Mouse (Mus musculus): Measurements from ENCODE around the gene Aspdh. TPM values are rescaled to one million over a fixed set of nuclear protein-coding genes. Genes with fewer than 3 reads are reported as not detected.

The Aspdh gene
- polyA plus RNA-seq, 1 experiment from 2014 or later: 5.3 TPM

DNA sequence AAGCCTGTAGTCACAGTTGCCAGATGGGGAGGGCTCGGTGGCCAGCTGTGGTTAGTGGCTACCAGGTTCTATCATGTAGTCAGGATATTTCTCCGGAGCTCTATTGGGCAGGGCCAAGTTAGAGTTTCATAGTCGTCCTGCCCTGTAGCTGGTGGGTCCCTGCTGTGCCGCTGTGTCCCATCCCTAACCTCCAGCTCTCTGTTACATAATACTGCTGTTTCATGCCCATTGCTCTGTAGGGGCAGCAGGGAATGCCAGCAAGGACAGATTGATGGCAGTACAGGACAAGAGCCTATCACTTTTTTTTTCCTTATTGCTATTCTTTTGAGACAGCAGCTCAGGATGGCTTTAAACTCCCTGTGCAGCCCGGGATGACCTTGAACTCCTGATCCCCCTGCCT, 29.4 kb upstream of the Aspdh start:
- WGBS: 74% methylated on average over 5 of the region's 5 CpGs
- no peak for DNase-seq (ENCODE audit: low spot score)
- Histone ChIP-seq H3K4me1 (ENCODE audit: control insufficient read depth, insufficient read depth, low read length) (peaks cover 12% of the 10 kb centered on the region; the same call in 1 of the 2 replicates), H3K27ac (ENCODE audit: low read depth, low read length) (no peak overlapping the region), H3K4me2 (ENCODE audit: low read length) (no peak overlapping the region), H3K4me3 (ENCODE audit: low read depth, low read length) (no peak overlapping the region), H3K27me3 (replicated peaks; ENCODE audit: control insufficient read depth, insufficient read depth, low read length) (no peaks in the 10 kb centered on the region), H3K9me3 (replicated peaks; ENCODE audit: control insufficient read depth, low read length) (no peaks in the 10 kb centered on the region), H3K9ac (ENCODE audit: low read length) (no peak overlapping the region), H3K36me3 (ENCODE audit: control insufficient read depth, insufficient read depth, low read length) (peaks cover 9% of the 10 kb centered on the region; the same call in 1 of the 2 replicates)
- no peak for ATAC-seq

DNA sequence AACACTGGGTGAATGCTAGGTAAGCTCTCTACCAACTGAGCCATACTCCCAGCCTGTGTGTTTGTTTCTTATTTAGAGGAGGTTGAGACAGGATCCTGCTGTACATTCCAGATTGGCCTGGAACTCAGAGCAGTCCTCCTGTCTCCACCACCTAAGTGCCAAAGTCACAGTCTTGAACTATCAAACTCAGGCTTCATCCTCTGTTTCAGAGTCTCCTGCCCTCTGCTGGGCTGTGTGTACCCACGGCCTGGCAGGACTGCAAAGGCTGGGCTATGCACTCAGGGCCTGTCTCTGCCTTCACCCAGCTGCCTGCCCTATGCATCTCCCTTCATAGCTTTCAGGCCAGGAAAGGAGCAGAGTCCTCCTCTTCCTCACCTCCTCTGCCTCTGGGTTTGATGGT, 28.9 kb upstream of the Aspdh start:
- ATAC-seq (no peak), DNase-seq (ENCODE audit: low spot score) (no peak)
- no peak overlapping the region for H3K4me2 ChIP-seq (ENCODE audit: low read length)
- H3K36me3 ChIP-seq (ENCODE audit: control insufficient read depth, insufficient read depth, low read length): peaks cover 9% of the 10 kb centered on the region; the same call in 1 of the 2 replicates
- H3K4me3 ChIP-seq (ENCODE audit: low read depth, low read length): no peak overlapping the region
- no peak overlapping the region for H3K27ac ChIP-seq (ENCODE audit: low read depth, low read length)
- H3K9ac ChIP-seq (ENCODE audit: low read length): no peak overlapping the region
- H3K27me3 ChIP-seq (replicated peaks; ENCODE audit: control insufficient read depth, insufficient read depth, low read length): no peaks in the 10 kb centered on the region
- no peaks in the 10 kb centered on the region for H3K9me3 ChIP-seq (replicated peaks; ENCODE audit: control insufficient read depth, low read length)
- H3K4me1 ChIP-seq (ENCODE audit: control insufficient read depth, insufficient read depth, low read length): peaks cover 10% of the 10 kb centered on the region; the same call in 1 of the 2 replicates
- 11% methylated on average over 1 of the region's 1 CpGs for WGBS

- no peak for DNase-seq (ENCODE audit: low spot score)
- H3K9ac ChIP-seq (ENCODE audit: low read length): 0 out of 2 replicates have a peak overlapping the region, but pooled peaks have one; percentile 29
- peaks cover 9% of the 10 kb centered on the region; the same call in 1 of the 2 replicates for H3K36me3 ChIP-seq (ENCODE audit: control insufficient read depth, insufficient read depth, low read length)
- H3K27ac ChIP-seq (ENCODE audit: low read depth, low read length): no peak overlapping the region
- no peak overlapping the region for H3K4me2 ChIP-seq (ENCODE audit: low read length)
- H3K4me3 ChIP-seq (ENCODE audit: low read depth, low read length): no peak overlapping the region
- no peaks in the 10 kb centered on the region for H3K9me3 ChIP-seq (replicated peaks; ENCODE audit: control insufficient read depth, low read length)
- 65% methylated on average over 1 of the region's 1 CpGs for WGBS
- peaks cover 5% of the 10 kb centered on the region; the same call in 1 of the 2 replicates for H3K4me1 ChIP-seq (ENCODE audit: control insufficient read depth, insufficient read depth, low read length)
- H3K27me3 ChIP-seq (replicated peaks; ENCODE audit: control insufficient read depth, insufficient read depth, low read length): no peaks in the 10 kb centered on the region
- ATAC-seq: no peak
These were observed 28.0 kb upstream of the Aspdh start for GRCm38 (mm10) chr7:44437188-44437587.

DNA sequence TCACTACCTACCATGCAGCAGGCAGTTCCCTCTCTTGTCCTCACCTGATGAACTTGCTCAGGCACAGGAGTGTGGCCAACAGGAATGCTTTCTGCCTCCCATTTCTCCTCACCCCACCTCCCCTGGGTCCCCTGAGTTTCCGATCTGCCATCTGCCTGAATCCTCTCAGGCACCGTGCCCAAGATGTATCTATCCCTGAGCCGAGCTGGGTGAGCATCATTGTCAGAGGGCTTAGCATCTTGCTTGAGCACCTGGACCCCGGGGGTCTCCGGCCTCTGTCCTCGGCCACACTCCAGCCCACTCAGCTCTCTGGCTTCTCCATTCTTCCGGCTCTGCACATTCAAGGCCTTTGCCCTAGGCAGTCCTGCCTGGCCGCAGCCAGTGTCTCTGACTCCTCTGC, 27.3 kb upstream of the Aspdh start:
- WGBS: 62% methylated on average over 8 of the region's 8 CpGs
- Histone ChIP-seq H3K27ac (ENCODE audit: low read depth, low read length) (no peak overlapping the region), H3K9ac (ENCODE audit: low read length) (no peak overlapping the region), H3K4me2 (ENCODE audit: low read length) (no peak overlapping the region), H3K9me3 (replicated peaks; ENCODE audit: control insufficient read depth, low read length) (no peaks in the 10 kb centered on the region), H3K4me3 (ENCODE audit: low read depth, low read length) (no peak overlapping the region), H3K36me3 (ENCODE audit: control insufficient read depth, insufficient read depth, low read length) (peaks cover 9% of the 10 kb centered on the region; the same call in 1 of the 2 replicates), H3K27me3 (replicated peaks; ENCODE audit: control insufficient read depth, insufficient read depth, low read length) (no peaks in the 10 kb centered on the region), H3K4me1 (ENCODE audit: control insufficient read depth, insufficient read depth, low read length) (peaks cover 5% of the 10 kb centered on the region; the same call in 1 of the 2 replicates)
- DNase-seq (ENCODE audit: low spot score): no peak
- ATAC-seq: no peak

- DNase-seq (ENCODE audit: low spot score) (no peak), ATAC-seq (no peak)
- Histone ChIP-seq H3K36me3 (ENCODE audit: control insufficient read depth, insufficient read depth, low read length) (peaks cover 7% of the 10 kb centered on the region; the same call in 1 of the 2 replicates), H3K4me1 (ENCODE audit: control insufficient read depth, insufficient read depth, low read length) (peaks cover 15% of the 10 kb centered on the region), H3K27me3 (replicated peaks; ENCODE audit: control insufficient read depth, insufficient read depth, low read length) (no peaks in the 10 kb centered on the region), H3K4me2 (ENCODE audit: low read length) (no peak overlapping the region), H3K9me3 (replicated peaks; ENCODE audit: control insufficient read depth, low read length) (no peaks in the 10 kb centered on the region), H3K4me3 (ENCODE audit: low read depth, low read length) (no peak overlapping the region), H3K9ac (ENCODE audit: low read length) (no peak overlapping the region), H3K27ac (ENCODE audit: low read depth, low read length) (no peak overlapping the region)
- 71% methylated on average over 2 of the region's 2 CpGs for WGBS
These were observed 25.5 kb upstream of the Aspdh start for GRCm38 (mm10) chr7:44439696-44440095.

DNA sequence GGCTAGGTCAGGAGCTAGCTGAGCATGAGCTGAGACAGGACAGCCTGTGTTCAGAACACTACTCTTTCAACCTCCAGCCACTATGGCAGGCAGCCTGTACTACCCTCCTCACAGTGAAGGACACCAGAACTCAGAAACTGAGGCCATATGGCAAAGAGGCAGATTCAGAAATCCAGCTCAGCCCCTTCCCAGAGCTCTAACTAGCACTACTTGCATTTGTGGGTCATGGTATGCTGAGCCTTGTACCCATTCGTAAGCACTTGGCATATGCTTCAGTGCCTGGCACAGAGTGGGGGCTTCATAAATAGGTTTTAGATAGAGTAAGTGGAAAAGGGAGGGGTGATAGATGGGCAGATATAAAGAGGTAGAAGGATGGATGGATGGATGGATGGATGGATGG, 24.7 kb upstream of the Aspdh start:
- no peaks in the 10 kb centered on the region for H3K27me3 ChIP-seq (replicated peaks; ENCODE audit: control insufficient read depth, insufficient read depth, low read length)
- H3K4me3 ChIP-seq (ENCODE audit: low read depth, low read length): no peak overlapping the region
- no peak overlapping the region for H3K4me2 ChIP-seq (ENCODE audit: low read length)
- H3K4me1 ChIP-seq (ENCODE audit: control insufficient read depth, insufficient read depth, low read length): peaks cover 23% of the 10 kb centered on the region
- no peak for ATAC-seq
- no peaks in the 10 kb centered on the region for H3K9me3 ChIP-seq (replicated peaks; ENCODE audit: control insufficient read depth, low read length)
- WGBS: 63% methylated on average over 1 of the region's 1 CpGs
- H3K36me3 ChIP-seq (ENCODE audit: control insufficient read depth, insufficient read depth, low read length): peaks cover 12% of the 10 kb centered on the region
- DNase-seq (ENCODE audit: low spot score): no peak
- H3K9ac ChIP-seq (ENCODE audit: low read length): no peak overlapping the region
- H3K27ac ChIP-seq (ENCODE audit: low read depth, low read length): no peak overlapping the region

GRCm38 (mm10) chr7:44441180-44441579, 24.0 kb upstream of the Aspdh start:
- DNase-seq (ENCODE audit: low spot score) (peak; percentile 31), ATAC-seq (peak; percentile 8; the same call in 1 of the 2 replicates)
- Histone ChIP-seq H3K4me3 (ENCODE audit: low read depth, low read length) (peak overlapping the region; percentile 75), H3K9ac (ENCODE audit: low read length) (peak overlapping the region; percentile 98), H3K4me1 (ENCODE audit: control insufficient read depth, insufficient read depth, low read length) (peaks cover 30% of the 10 kb centered on the region), H3K9me3 (replicated peaks; ENCODE audit: control insufficient read depth, low read length) (no peaks in the 10 kb centered on the region), H3K4me2 (ENCODE audit: low read length) (peak overlapping the region; percentile 93), H3K36me3 (ENCODE audit: control insufficient read depth, insufficient read depth, low read length) (peaks cover 19% of the 10 kb centered on the region), H3K27ac (ENCODE audit: low read depth, low read length) (peak overlapping the region; percentile 97), H3K27me3 (replicated peaks; ENCODE audit: control insufficient read depth, insufficient read depth, low read length) (no peaks in the 10 kb centered on the region)
- 20% methylated on average over 1 of the region's 1 CpGs for WGBS

DNA sequence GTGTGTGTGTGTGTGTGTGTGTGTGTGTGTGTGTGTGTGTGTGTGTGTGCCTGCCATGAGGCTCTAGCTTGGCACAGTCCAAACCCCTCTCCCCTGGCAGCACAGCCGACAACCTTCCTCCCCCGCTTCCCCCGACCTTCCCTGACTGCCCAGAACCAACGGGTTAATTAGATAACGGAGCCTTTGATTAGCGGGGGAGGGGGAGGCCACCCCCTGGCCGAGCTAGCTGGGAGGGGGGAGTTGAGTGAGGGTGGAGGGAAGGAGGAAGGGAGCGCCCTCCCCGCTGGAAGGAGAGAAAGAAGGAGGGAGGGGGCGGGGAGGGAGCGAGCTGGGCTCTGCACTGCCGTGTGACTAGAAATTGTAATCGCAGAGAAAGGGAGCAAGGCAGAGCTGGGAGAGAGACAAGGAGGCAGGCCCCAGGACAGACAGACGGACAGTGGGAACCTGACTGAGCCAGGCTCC, 23.5 kb upstream of the Aspdh start:
- Histone ChIP-seq H3K4me1 (ENCODE audit: control insufficient read depth, insufficient read depth, low read length) (peaks cover 34% of the 10 kb centered on the region), H3K9me3 (replicated peaks; ENCODE audit: control insufficient read depth, low read length) (no peaks in the 10 kb centered on the region)
- 0% methylated on average over 11 of the region's 14 CpGs for WGBS

GRCm38 (mm10) chr7:44442407-44442821, 22.8 kb upstream of the Aspdh start:
- Histone ChIP-seq H3K4me2 (ENCODE audit: low read length) (peak overlapping the region; percentile 93), H3K9me3 (replicated peaks; ENCODE audit: control insufficient read depth, low read length) (no peaks in the 10 kb centered on the region), H3K36me3 (ENCODE audit: control insufficient read depth, insufficient read depth, low read length) (peaks cover 30% of the 10 kb centered on the region), H3K27ac (ENCODE audit: low read depth, low read length) (peak overlapping the region; percentile 97), H3K4me3 (ENCODE audit: low read depth, low read length) (peak overlapping the region; percentile 75), H3K9ac (ENCODE audit: low read length) (peak overlapping the region; percentile 98), H3K27me3 (replicated peaks; ENCODE audit: control insufficient read depth, insufficient read depth, low read length) (no peaks in the 10 kb centered on the region), H3K4me1 (ENCODE audit: control insufficient read depth, insufficient read depth, low read length) (peaks cover 34% of the 10 kb centered on the region)
- peak; percentile 50 for ATAC-seq
- DNase-seq (ENCODE audit: low spot score): peak; percentile 73
- 0% methylated on average over 14 of the region's 14 CpGs for WGBS

More for the DNA sequence above, 23.5 kb upstream of the Aspdh start:
- ATAC-seq (peak; percentile 73), DNase-seq (ENCODE audit: low spot score) (peak; percentile 91)
- H3K4me3 ChIP-seq (ENCODE audit: low read depth, low read length): peak overlapping the region; percentile 75
- H3K4me2 ChIP-seq (ENCODE audit: low read length): peak overlapping the region; percentile 93
- H3K36me3 ChIP-seq (ENCODE audit: control insufficient read depth, insufficient read depth, low read length): peaks cover 24% of the 10 kb centered on the region
- H3K27ac ChIP-seq (ENCODE audit: low read depth, low read length): peak overlapping the region; percentile 97
- H3K27me3 ChIP-seq (replicated peaks; ENCODE audit: control insufficient read depth, insufficient read depth, low read length): no peaks in the 10 kb centered on the region
- peak overlapping the region; percentile 98 for H3K9ac ChIP-seq (ENCODE audit: low read length)
